Mouse (Mus musculus): ENCODE results near the gene Syn2. TPM values are rescaled to one million over a fixed set of nuclear protein-coding genes. Genes with fewer than 3 reads are reported as not detected.

Gene Syn2
- polyA plus RNA-seq, 1 experiment from 2014 or later = 5.7 TPM

GRCm38 (mm10) chr6:115321883-115322351 lies 187.2 kb downstream of the Syn2 start:
- Histone ChIP-seq H3K9me3 (ENCODE audit: control insufficient read depth, low read length) (no peaks in the 10 kb centered on the region), H3K4me3 (ENCODE audit: low read depth, low read length) (no peak overlapping the region), H3K4me2 (ENCODE audit: low read depth, low read length) (no peak overlapping the region), H3K9ac (ENCODE audit: low read depth, low read length) (no peak overlapping the region), H3K4me1 (ENCODE audit: control insufficient read depth, insufficient read depth, low read length) (0 out of 2 replicates have a peak, but pooled peaks cover 5% of the 10 kb centered on the region), H3K27ac (replicated peaks; ENCODE audit: low read depth, low read length) (no peak overlapping the region), H3K36me3 (ENCODE audit: control insufficient read depth, insufficient read depth, low read length) (no peaks in the 10 kb centered on the region), H3K27me3 (replicated peaks; ENCODE audit: control insufficient read depth, insufficient read depth, low read length) (no peaks in the 10 kb centered on the region)
- ATAC-seq (ENCODE audit: low read depth) (no peak), DNase-seq (ENCODE audit: low spot score) (no peak)
- WGBS = 77% methylated on average over 6 of the region's 6 CpGs

GRCm38 (mm10) chr6:115322956-115323355 lies 188.3 kb downstream of the Syn2 start:
- Histone ChIP-seq H3K4me2 (ENCODE audit: low read depth, low read length) (no peak overlapping the region), H3K4me1 (ENCODE audit: control insufficient read depth, insufficient read depth, low read length) (no peaks in the 10 kb centered on the region), H3K27me3 (replicated peaks; ENCODE audit: control insufficient read depth, insufficient read depth, low read length) (no peaks in the 10 kb centered on the region), H3K9ac (ENCODE audit: low read depth, low read length) (no peak overlapping the region), H3K27ac (replicated peaks; ENCODE audit: low read depth, low read length) (no peak overlapping the region), H3K36me3 (ENCODE audit: control insufficient read depth, insufficient read depth, low read length) (no peaks in the 10 kb centered on the region), H3K4me3 (ENCODE audit: low read depth, low read length) (no peak overlapping the region), H3K9me3 (ENCODE audit: control insufficient read depth, low read length) (0 out of 2 replicates have a peak, but pooled peaks cover 7% of the 10 kb centered on the region)
- no peak for DNase-seq (ENCODE audit: low spot score)
- 91% methylated on average over 5 of the region's 5 CpGs for WGBS
- ATAC-seq (ENCODE audit: low read depth) = no peak

GRCm38 (mm10) chr6:115330964-115331363 lies 196.3 kb downstream of the Syn2 start:
- Histone ChIP-seq H3K4me3 (ENCODE audit: low read depth, low read length) (no peak overlapping the region), H3K4me1 (ENCODE audit: control insufficient read depth, insufficient read depth, low read length) (no peaks in the 10 kb centered on the region), H3K36me3 (ENCODE audit: control insufficient read depth, insufficient read depth, low read length) (no peaks in the 10 kb centered on the region), H3K4me2 (ENCODE audit: low read depth, low read length) (no peak overlapping the region), H3K27me3 (replicated peaks; ENCODE audit: control insufficient read depth, insufficient read depth, low read length) (no peaks in the 10 kb centered on the region), H3K9me3 (ENCODE audit: control insufficient read depth, low read length) (0 out of 2 replicates have a peak, but pooled peaks cover 9% of the 10 kb centered on the region), H3K9ac (ENCODE audit: low read depth, low read length) (no peak overlapping the region), H3K27ac (replicated peaks; ENCODE audit: low read depth, low read length) (no peak overlapping the region)
- ATAC-seq (ENCODE audit: low read depth) = no peak
- no peak for DNase-seq (ENCODE audit: low spot score)

Small RNA genes within 50 kb of the gene (microRNA-seq; reads per million reads assigned to microRNA genes)
- not detected for gene Gm24767 (ENCODE audit: borderline number of aligned reads)

Other genes with a start within 250 kb of the Syn2 start
- 76.8 and 80.2 TPM in 2 replicates for gene Vgll4, start 164.9 kb upstream of the Syn2 start, polyA plus RNA-seq (2014; fragmentation: Nextera tagmentation; extraction: Ambion mirVana)
- gene Tamm41, start 97.0 kb upstream of the Syn2 start, polyA plus RNA-seq (2014; fragmentation: Nextera tagmentation; extraction: Ambion mirVana) = 55.1 and 61.0 TPM in 2 replicates
- not detected in 2 replicates for gene Gm17482, start 92.4 kb downstream of the Syn2 start, polyA plus RNA-seq (2014; fragmentation: Nextera tagmentation; extraction: Ambion mirVana)
- gene Timp4, start 117.3 kb downstream of the Syn2 start, polyA plus RNA-seq (2014; fragmentation: Nextera tagmentation; extraction: Ambion mirVana) = 0.76 and 1.2 TPM in 2 replicates
- gene Pparg, start 226.0 kb downstream of the Syn2 start, polyA plus RNA-seq (2014; fragmentation: Nextera tagmentation; extraction: Ambion mirVana) = 13.7 and 15.3 TPM in 2 replicates